Mouse (Mus musculus) regulatory T cell (primary cell): ENCODE measurements at regions not wholly inside any gene's neighbourhood (a gene's known extent, or its start where the extent isn't known, plus 50 kb on each side); places are given as distances from the start of the nearest gene placed in this dataset.
"Not testable (repeated sequence)": the region's sequence is repeated elsewhere in the genome, so short reads cannot be mapped to it uniquely, and the experiment has no call there.

Source experiments
- in situ Hi-C: fragments of 300-600 bp; cut with MboI, MseI; formaldehyde crosslinking; loops from one replicate; pipeline ENCODE4 v1.15.1; 2025; ENCODE audit warnings: high pct_unique_total_duplicates

GRCm38 (mm10) chrX:170809909-170810308 lies 137.5 kb downstream of the Asmt start:
- in situ Hi-C loops, result loop anchor here (5.0 kb wide), 2 partner anchors 42 to 73 kb away; no protein-coding TSS in a partner anchor

GRCm38 (mm10) chrX:170815381-170815780 lies 142.9 kb downstream of the Asmt start:
- in situ Hi-C loops, result no loop called here

DNA sequence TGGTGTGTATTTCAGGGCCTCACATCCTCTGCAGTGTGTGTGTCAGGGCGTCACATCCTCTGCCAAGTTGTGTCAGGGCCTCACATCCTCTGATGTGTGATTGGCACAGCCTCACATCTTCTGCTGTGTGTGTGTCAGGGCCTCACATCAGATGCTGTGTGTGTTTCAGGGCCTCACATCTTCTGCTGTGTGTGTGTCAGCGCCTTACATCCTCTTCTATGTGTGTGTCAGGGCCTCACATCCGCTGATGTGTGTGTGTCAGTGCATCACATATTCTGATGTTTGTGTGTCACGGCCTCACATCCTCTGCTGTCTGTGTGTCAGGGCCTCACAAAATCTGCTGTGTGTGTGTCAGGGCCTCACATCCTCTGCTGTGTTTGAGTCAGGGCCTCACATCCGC lies 168.7 kb downstream of the Asmt start:
- in situ Hi-C loops, result not testable (repeated sequence)

- in situ Hi-C loops, result not testable (repeated sequence)
Observed at GRCm38 (mm10) chrX:170841551-170841950, 169.1 kb downstream of the Asmt start.

GRCm38 (mm10) chrX:170842878-170843465 lies 170.5 kb downstream of the Asmt start:
- in situ Hi-C loops, result not testable (repeated sequence)

DNA sequence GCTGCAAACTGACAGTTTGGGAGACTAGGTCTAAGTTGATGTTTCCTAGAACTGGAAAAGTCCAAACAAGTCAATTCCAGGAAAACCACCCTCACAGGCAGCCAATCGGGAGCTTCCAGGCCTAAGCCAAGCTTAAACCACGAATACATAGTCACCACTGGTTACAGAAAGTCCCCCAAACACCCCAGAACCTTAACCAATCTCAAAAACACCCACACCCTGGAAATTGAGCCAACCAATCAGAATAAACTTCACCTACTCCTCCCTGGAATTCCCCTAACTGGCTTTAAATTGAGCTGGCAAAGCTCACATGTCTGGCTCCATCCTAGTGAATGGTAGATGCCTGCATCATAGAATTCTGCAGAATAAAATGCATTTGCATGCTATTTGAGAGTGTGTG lies 204.2 kb downstream of the Asmt start:
- in situ Hi-C loops, result not testable (repeated sequence)

DNA sequence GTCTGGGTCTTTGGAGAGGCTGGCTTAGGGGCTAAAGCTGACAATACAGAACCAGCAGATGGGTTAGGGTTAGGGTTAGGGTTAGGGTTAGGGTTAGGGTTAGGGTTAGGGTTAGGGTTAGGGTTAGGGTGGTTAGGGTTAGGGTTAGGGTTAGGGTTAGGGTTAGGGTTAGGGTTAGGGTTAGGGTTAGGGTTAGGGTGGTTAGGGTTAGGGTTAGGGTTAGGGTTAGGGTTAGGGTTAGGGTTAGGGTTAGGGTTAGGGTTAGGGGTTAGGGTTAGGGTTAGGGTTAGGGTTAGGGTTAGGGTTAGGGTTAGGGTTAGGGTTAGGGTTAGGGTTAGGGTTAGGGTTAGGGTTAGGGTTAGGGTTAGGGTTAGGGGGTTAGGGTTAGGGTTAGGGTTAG lies 208.4 kb downstream of the Asmt start:
- in situ Hi-C loops, result not testable (repeated sequence)
